Mouse (Mus musculus): Measurements from ENCODE around the gene Tmem184b.

GRCm38 (mm10) chr15:79333409-79333808, 70.0 kb downstream of the Tmem184b start:
- TF ChIP-seq CTCF (IDR thresholded peaks at IDR 0.05; ENCODE audit: control insufficient read depth, insufficient read depth, insufficient read length) (no peak), MYOD1 (IDR thresholded peaks at IDR 0.05; ENCODE audit: control insufficient read depth, insufficient read length, low read depth) (peak; percentile 87), CEBPB (IDR thresholded peaks at IDR 0.05; ENCODE audit: low read depth) (no peak)
